Mouse (Mus musculus): Measurements from ENCODE around the gene Snx15. TPM values are rescaled to one million over a fixed set of nuclear protein-coding genes. Genes with fewer than 3 reads are reported as not detected.

The Snx15 gene
- polyA plus RNA-seq, 1 experiment, result 26.0 TPM

- TF ChIP-seq POLR2A (IDR thresholded peaks at IDR 0.05; ENCODE audit: borderline replicate concordance, low read depth, low read length), result no peak
- TF ChIP-seq CTCF (IDR thresholded peaks at IDR 0.05; ENCODE audit: low read depth, low read length), result no peak
- Histone ChIP-seq H3K4me1 (ENCODE audit: control insufficient read depth, insufficient read depth, low read length) (peaks cover 18% of the 10 kb centered on the region), H3K27ac (ENCODE audit: insufficient read depth, low read depth, low read length) (no peak within 1 kb of the TSS), H3K4me3 (ENCODE audit: insufficient read depth, low read length) (no peak within 1 kb of the TSS)
Observed at GRCm38 (mm10) chr19:6079983-6080480, 48.1 kb downstream of the Snx15 start, which contains the start of gene Tmem262. Gene Tmem262, plus strand, starts transcription at chr19:6080033.

DNA sequence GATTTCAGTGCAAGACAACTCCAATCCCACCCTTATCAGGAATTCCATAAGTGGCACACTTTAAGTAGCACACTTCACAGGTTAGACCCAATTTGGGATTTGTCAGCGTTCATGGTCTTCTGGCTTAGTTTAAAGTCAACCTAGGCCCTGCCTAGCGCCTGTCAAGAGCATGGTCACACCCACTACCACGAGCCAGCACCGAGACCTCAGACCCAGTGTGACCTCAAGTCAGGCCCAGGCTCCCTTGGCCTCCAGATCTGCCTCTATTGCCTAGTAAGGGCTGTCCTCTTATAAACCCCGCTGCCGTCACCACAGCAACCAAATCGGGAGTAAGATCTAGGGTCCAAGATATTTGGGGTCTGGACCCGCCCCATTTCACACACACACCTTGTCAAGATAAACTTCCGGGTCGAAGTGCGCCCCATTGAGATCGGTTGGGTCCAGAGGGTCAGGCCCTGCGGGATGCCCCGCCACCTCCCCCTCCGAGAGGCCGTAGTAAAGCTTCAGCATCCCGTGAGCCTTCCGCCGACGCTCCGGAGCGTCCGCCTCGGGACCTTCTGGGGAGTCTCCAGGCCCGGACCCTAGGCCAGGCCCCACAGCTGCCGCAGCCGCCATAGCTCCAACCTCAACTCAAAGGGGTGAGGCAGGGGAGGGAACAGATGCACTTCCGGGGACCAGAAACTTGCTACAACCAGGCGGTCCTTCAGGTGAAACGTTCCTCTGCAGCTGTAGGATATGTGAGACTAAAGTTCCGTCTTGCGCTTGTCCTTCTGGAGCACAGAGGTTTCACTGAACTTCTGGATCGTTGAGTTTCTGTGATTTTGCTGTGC is 51.3 kb downstream of the Snx15 start, which contains the start of gene Vps51:
Gene Vps51 (minus strand): TSS at position 668 of the 830 bp plus-strand sequence.
- H3K4me3 ChIP-seq (ENCODE audit: insufficient read depth, low read length), result peak within 1 kb of the TSS; percentile 77
- H3K27ac ChIP-seq (ENCODE audit: insufficient read depth, low read depth, low read length), result peak within 1 kb of the TSS; percentile 47
- peaks cover 25% of the 10 kb centered on the region for H3K4me1 ChIP-seq (ENCODE audit: control insufficient read depth, insufficient read depth, low read length)
- TF ChIP-seq CTCF (IDR thresholded peaks at IDR 0.05; ENCODE audit: low read depth, low read length) (no peak), POLR2A (IDR thresholded peaks at IDR 0.05; ENCODE audit: borderline replicate concordance, low read depth, low read length) (no peak)

DNA sequence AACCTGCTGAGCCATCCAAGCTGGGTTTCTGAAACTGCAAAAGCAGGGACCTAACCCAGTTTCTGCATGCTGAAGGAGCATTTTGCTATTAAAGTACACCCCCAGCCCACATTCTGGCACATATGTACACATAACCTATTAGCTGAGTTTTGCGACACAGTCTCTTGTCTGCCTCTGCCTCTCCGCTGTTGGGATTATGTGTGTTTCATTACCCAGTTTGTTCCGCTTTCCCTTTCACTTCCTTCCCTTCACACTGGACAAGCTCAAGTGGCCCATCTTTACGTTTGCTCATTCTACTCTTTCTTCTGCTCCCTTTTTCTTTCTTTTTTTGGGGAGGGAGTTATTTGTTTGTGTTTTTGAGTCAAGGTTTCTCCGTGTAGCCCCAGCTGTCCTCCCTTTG is 54.2 kb downstream of the Snx15 start:
- H3K4me3 ChIP-seq (ENCODE audit: insufficient read depth, low read length), result peak overlapping the region; percentile 43
- TF ChIP-seq POLR2A (IDR thresholded peaks at IDR 0.05; ENCODE audit: borderline replicate concordance, low read depth, low read length), result no peak
- no peak for TF ChIP-seq CTCF (IDR thresholded peaks at IDR 0.05; ENCODE audit: low read depth, low read length)
- peaks cover 25% of the 10 kb centered on the region for H3K4me1 ChIP-seq (ENCODE audit: control insufficient read depth, insufficient read depth, low read length)
- peak overlapping the region; percentile 85 for H3K27ac ChIP-seq (ENCODE audit: insufficient read depth, low read depth, low read length)

- H3K4me3 ChIP-seq (ENCODE audit: insufficient read depth, low read length), result no peak overlapping the region
- no peak overlapping the region for H3K27ac ChIP-seq (ENCODE audit: insufficient read depth, low read depth, low read length)
- peaks cover 31% of the 10 kb centered on the region for H3K4me1 ChIP-seq (ENCODE audit: control insufficient read depth, insufficient read depth, low read length)
- no peak for TF ChIP-seq CTCF (IDR thresholded peaks at IDR 0.05; ENCODE audit: low read depth, low read length)
- TF ChIP-seq POLR2A (IDR thresholded peaks at IDR 0.05; ENCODE audit: borderline replicate concordance, low read depth, low read length), result no peak
Observed at GRCm38 (mm10) chr19:6071261-6071660, 56.8 kb downstream of the Snx15 start.

DNA sequence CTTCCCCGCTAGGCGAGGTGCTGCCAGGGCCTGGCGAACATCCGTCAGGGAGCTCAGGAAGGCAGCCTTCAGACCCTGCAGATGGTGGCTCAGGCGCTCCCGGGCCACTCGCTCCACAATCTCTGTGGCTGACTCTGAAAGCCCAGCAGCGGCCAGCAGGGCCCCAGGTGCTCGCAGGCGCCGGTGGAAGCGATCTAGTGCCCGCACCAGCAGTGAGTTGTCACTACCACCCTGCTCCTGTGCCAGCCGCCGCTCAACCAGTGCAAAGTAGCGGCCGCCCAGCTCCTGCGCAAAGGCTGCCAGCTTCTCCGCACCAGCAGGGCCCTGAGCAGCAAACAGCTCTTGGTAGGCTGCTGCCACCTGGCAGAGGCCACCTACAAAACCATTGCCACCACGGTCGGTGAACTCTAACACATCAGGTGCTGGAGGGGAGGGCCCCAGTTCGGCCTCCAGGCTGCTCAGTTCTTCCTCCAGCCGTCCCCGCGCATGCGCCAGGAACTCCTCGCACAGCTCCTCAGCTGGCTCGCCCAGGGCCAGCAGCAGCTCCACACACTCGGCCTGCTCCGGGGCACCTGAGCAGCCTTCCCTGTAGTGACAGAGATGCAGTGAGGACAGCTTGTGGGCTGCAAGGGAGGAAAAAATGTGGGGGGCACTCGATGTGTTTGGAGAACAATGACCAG is 57.4 kb downstream of the Snx15 start:
- H3K4me1 ChIP-seq (ENCODE audit: control insufficient read depth, insufficient read depth, low read length), result peaks cover 26% of the 10 kb centered on the region
- TF ChIP-seq POLR2A (IDR thresholded peaks at IDR 0.05; ENCODE audit: borderline replicate concordance, low read depth, low read length), result no peak
- no peak overlapping the region for H3K4me3 ChIP-seq (ENCODE audit: insufficient read depth, low read length)
- no peak overlapping the region for H3K27ac ChIP-seq (ENCODE audit: insufficient read depth, low read depth, low read length)

DNA sequence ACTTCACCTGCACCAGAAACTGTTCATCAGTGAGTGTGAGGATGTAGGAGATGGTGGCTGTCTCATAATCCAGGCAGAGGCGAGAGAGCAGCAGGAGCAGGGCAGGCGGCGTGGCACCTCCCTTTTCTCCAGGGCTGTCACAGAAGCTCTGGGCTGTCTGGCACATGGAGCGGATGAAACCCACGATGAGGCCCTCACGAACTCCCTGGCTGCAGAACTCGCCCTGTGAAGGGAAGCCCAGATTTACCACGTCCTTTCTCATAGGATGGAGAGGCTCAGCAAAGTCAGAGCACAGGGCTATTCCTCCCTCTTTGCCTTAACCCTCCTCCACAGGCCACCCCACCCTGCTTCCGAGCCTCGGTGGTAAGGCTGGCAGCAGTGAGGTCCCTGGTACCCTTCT is 58.3 kb downstream of the Snx15 start:
- no peak for TF ChIP-seq CTCF (IDR thresholded peaks at IDR 0.05; ENCODE audit: low read depth, low read length)
- no peak for TF ChIP-seq POLR2A (IDR thresholded peaks at IDR 0.05; ENCODE audit: borderline replicate concordance, low read depth, low read length)
- H3K27ac ChIP-seq (ENCODE audit: insufficient read depth, low read depth, low read length), result no peak overlapping the region
- H3K4me1 ChIP-seq (ENCODE audit: control insufficient read depth, insufficient read depth, low read length), result peaks cover 18% of the 10 kb centered on the region
- no peak overlapping the region for H3K4me3 ChIP-seq (ENCODE audit: insufficient read depth, low read length)

Other genes with a start within 250 kb of the Snx15 start
- 0.61 and 0.70 TPM in 2 replicates for gene Tigd3, start 234.2 kb downstream of the Snx15 start, polyA plus RNA-seq (2012; ENCODE audit: insufficient read depth, insufficient read length, missing spikeins)
- gene Dpf2, start 215.3 kb downstream of the Snx15 start, polyA plus RNA-seq (2012; ENCODE audit: insufficient read depth, insufficient read length, missing spikeins), result 69.3 and 75.2 TPM in 2 replicates
- gene Cdc42ep2, start 203.5 kb downstream of the Snx15 start, polyA plus RNA-seq (2012; ENCODE audit: insufficient read depth, insufficient read length, missing spikeins), result 2.5 and 2.6 TPM in 2 replicates
- 24.7 and 24.8 TPM in 2 replicates for gene Pola2, start 164.1 kb downstream of the Snx15 start, polyA plus RNA-seq (2012; ENCODE audit: insufficient read depth, insufficient read length, missing spikeins)
- not detected in 2 replicates for gene Slc22a20, start 142.2 kb downstream of the Snx15 start, polyA plus RNA-seq (2012; ENCODE audit: insufficient read depth, insufficient read length, missing spikeins)
- gene Capn1, start 112.4 kb downstream of the Snx15 start, polyA plus RNA-seq (2012; ENCODE audit: insufficient read depth, insufficient read length, missing spikeins), result 32.7 and 38.3 TPM in 2 replicates
- gene Syvn1, start 81.7 kb downstream of the Snx15 start, polyA plus RNA-seq (2012; ENCODE audit: insufficient read depth, insufficient read length, missing spikeins), result 31.1 and 33.7 TPM in 2 replicates
- 24.5 and 25.9 TPM in 2 replicates for gene Mrpl49, start 70.5 kb downstream of the Snx15 start, polyA plus RNA-seq (2012; ENCODE audit: insufficient read depth, insufficient read length, missing spikeins)
- gene Fau, start 70.5 kb downstream of the Snx15 start, polyA plus RNA-seq (2012; ENCODE audit: insufficient read depth, insufficient read length, missing spikeins), result 1,783 and 2,337 TPM in 2 replicates
- gene Znhit2, start 67.1 kb downstream of the Snx15 start, polyA plus RNA-seq (2012; ENCODE audit: insufficient read depth, insufficient read length, missing spikeins), result 12.8 and 16.4 TPM in 2 replicates
- gene Tm7sf2, start 59.9 kb downstream of the Snx15 start, polyA plus RNA-seq (2012; ENCODE audit: insufficient read depth, insufficient read length, missing spikeins), result 8.1 and 13.7 TPM in 2 replicates
- gene Vps51, start 51.1 kb downstream of the Snx15 start, polyA plus RNA-seq (2012; ENCODE audit: insufficient read depth, insufficient read length, missing spikeins), result 83.7 and 99.9 TPM in 2 replicates
- gene Tmem262, start 48.3 kb downstream of the Snx15 start, polyA plus RNA-seq (2012; ENCODE audit: insufficient read depth, insufficient read length, missing spikeins), result not detected in 2 replicates
- 2.0 TPM in 1 of 2 replicates, not detected in the other for gene Gm28374, start 46.0 kb downstream of the Snx15 start, polyA plus RNA-seq (2012; ENCODE audit: insufficient read depth, insufficient read length, missing spikeins)
- 38.9 and 40.5 TPM in 2 replicates for gene Zfpl1, start 43.3 kb downstream of the Snx15 start, polyA plus RNA-seq (2012; ENCODE audit: insufficient read depth, insufficient read length, missing spikeins)
- gene Cdca5, start 43.3 kb downstream of the Snx15 start, polyA plus RNA-seq (2012; ENCODE audit: insufficient read depth, insufficient read length, missing spikeins), result 13.1 and 13.6 TPM in 2 replicates
- 1.2 TPM in 1 of 2 replicates, not detected in the other for gene AC131692.1, start 33.9 kb downstream of the Snx15 start, polyA plus RNA-seq (2012; ENCODE audit: insufficient read depth, insufficient read length, missing spikeins)
- 0.53 and 0.80 TPM in 2 replicates for gene Naaladl1, start 22.5 kb downstream of the Snx15 start, polyA plus RNA-seq (2012; ENCODE audit: insufficient read depth, insufficient read length, missing spikeins)
- 5.6 and 6.0 TPM in 2 replicates for gene Sac3d1, start 9.7 kb downstream of the Snx15 start, polyA plus RNA-seq (2012; ENCODE audit: insufficient read depth, insufficient read length, missing spikeins)
- gene Batf2, start 12.7 kb upstream of the Snx15 start, polyA plus RNA-seq (2012; ENCODE audit: insufficient read depth, insufficient read length, missing spikeins), result 6.2 and 7.9 TPM in 2 replicates
- gene Arl2, start 13.2 kb upstream of the Snx15 start, polyA plus RNA-seq (2012; ENCODE audit: insufficient read depth, insufficient read length, missing spikeins), result 31.0 and 33.7 TPM in 2 replicates
- gene Majin, start 56.1 kb upstream of the Snx15 start, polyA plus RNA-seq (2012; ENCODE audit: insufficient read depth, insufficient read length, missing spikeins), result 0.35 TPM in 1 of 2 replicates, not detected in the other
- gene Gpha2, start 98.1 kb upstream of the Snx15 start, polyA plus RNA-seq (2012; ENCODE audit: insufficient read depth, insufficient read length, missing spikeins), result not detected in 2 replicates
- gene Ppp2r5b, start 107.6 kb upstream of the Snx15 start, polyA plus RNA-seq (2012; ENCODE audit: insufficient read depth, insufficient read length, missing spikeins), result 13.7 and 15.4 TPM in 2 replicates
- 23.9 and 27.1 TPM in 2 replicates for gene Atg2a, start 113.4 kb upstream of the Snx15 start, polyA plus RNA-seq (2012; ENCODE audit: insufficient read depth, insufficient read length, missing spikeins)
- gene Ehd1, start 148.4 kb upstream of the Snx15 start, polyA plus RNA-seq (2012; ENCODE audit: insufficient read depth, insufficient read length, missing spikeins), result 91.9 and 96.3 TPM in 2 replicates
- gene Cdc42bpg, start 178.2 kb upstream of the Snx15 start, polyA plus RNA-seq (2012; ENCODE audit: insufficient read depth, insufficient read length, missing spikeins), result 6.9 and 7.0 TPM in 2 replicates
- gene Men1, start 206.7 kb upstream of the Snx15 start, polyA plus RNA-seq (2012; ENCODE audit: insufficient read depth, insufficient read length, missing spikeins), result 28.1 and 29.1 TPM in 2 replicates
- gene Map4k2, start 212.8 kb upstream of the Snx15 start, polyA plus RNA-seq (2012; ENCODE audit: insufficient read depth, insufficient read length, missing spikeins), result 57.4 and 58.5 TPM in 2 replicates
- 159 and 170 TPM in 2 replicates for gene Sf1, start 235.4 kb upstream of the Snx15 start, polyA plus RNA-seq (2012; ENCODE audit: insufficient read depth, insufficient read length, missing spikeins)